Mouse (Mus musculus) liver, postnatal 0 days (tissue): ENCODE measurements at regions not wholly inside any gene's neighbourhood (a gene's known extent, or its start where the extent isn't known, plus 50 kb on each side); places are given as distances from the start of the nearest gene placed in this dataset.

Source experiments
- CTCF ChIP-seq: sonication (generic); IDR thresholded peaks from 2 replicates; pipeline ENCODE4 v1.5.1; 2016; ENCODE audit warnings: antibody characterized with exemption, low read depth
- EP300 ChIP-seq: IDR thresholded peaks from 2 replicates; pipeline ENCODE4 v1.6.1; 2016; ENCODE audit warnings: antibody characterized with exemption, low read depth, mild to moderate bottlenecking

- no peak for TF ChIP-seq CTCF
- TF ChIP-seq EP300: no peak
These were observed 1068.7 kb downstream of the Defb40 start for GRCm38 (mm10) chr8:17909316-17909715.
